Mouse (Mus musculus) testis, adult 2 months (tissue): ENCODE data around the gene Opa3.

ENCODE experiments used
- CTCF ChIP-seq: fragments of 200-500 bp; IDR thresholded peaks from 2 replicates; pipeline ENCODE4 v1.5.1; 2012; ENCODE audit warnings: low read depth, mild to moderate bottlenecking, inconsistent platforms, low read length, moderate library complexity; ENCODE audit not compliant: control insufficient read depth, insufficient read depth, insufficient replicate concordance
- POLR2A ChIP-seq: fragments of 200-500 bp; IDR thresholded peaks from 2 replicates; pipeline ENCODE4 v1.6.1; 2012; ENCODE audit warnings: low read depth, mild to moderate bottlenecking, inconsistent platforms, low read length, moderate library complexity; ENCODE audit not compliant: control insufficient read depth

DNA sequence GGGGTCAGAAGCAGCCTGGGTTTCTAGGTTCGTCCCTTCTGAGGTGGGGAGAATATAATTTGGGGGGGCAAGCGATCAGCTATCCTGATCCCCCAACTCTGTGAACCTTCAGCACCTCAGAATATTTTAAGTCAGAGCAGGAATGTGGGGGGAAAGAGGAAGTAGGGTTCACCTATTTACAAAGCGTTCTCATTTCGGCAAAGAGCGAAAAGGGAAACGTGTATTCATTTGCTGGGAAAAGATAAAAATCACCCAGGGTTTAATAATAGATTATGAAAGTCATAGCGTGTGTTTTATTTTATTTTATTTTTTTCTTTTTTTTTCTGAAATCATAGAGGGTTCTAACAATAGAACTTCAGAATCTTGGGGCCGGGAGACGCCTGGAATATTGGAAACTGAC is 13.2 kb upstream of the Opa3 start:
- no peak for TF ChIP-seq CTCF
- TF ChIP-seq POLR2A, result no peak
